Mouse (Mus musculus) C3H10T1/2 (cell line): ENCODE measurements around the gene Vmn2r117. TPM values are rescaled to one million over a fixed set of nuclear protein-coding genes. Genes with fewer than 3 reads are reported as not detected.

Source experiments
- polyA plus RNA-seq, 2 experiments: library from polyadenylated mRNA; unstranded; fragments of >200 nt; fragmentation: generic; extraction: Trizol; gene quantifications; one replicate each; pipeline ENCODE4 v1.2.1; 2012; ENCODE audit warnings: missing spikeins in 2 of 2

The Vmn2r117 gene
- polyA plus RNA-seq, result not detected

DNA sequence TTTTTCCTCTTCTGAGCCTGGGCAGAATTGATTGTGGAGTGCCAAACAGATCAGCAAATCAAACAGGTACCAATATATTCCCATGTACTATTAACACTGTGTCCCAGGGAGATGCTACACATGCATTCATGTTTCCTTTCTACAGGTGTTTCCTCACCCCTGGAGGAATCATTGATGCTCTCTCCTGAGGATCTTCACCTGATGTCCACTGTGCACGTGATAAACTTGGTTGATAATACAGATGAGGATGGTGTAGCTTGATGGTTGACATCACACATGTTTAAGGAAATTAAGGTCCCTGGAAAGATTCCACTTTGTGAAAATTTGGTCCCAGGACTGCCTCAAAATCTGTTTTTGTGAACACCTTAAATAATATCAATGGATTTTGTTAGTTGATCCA, at the start of gene Vmn2r117:
Vmn2r117 (minus strand) TSS at position 101 of the 400 bp plus-strand sequence.

Other genes with a start within 250 kb of the Vmn2r117 start
- not detected for gene Vmn2r114, start 167.2 kb downstream of the Vmn2r117 start, polyA plus RNA-seq
- gene Vmn2r115, start 136.0 kb downstream of the Vmn2r117 start, polyA plus RNA-seq, result not detected
- gene Vmn2r116, start 95.1 kb downstream of the Vmn2r117 start, polyA plus RNA-seq, result not detected
- 10 to 100 TPM in 1 of 2 experiments, 1 to 10 TPM in 1; 9.1 to 12.4 TPM for gene Zfp213, start 84.5 kb upstream of the Vmn2r117 start, polyA plus RNA-seq
- gene Zfp13, start 119.8 kb upstream of the Vmn2r117 start, polyA plus RNA-seq, result 1 to 10 TPM; 2.1 to 3.2 TPM
- under 1 TPM in 1 of 2 experiments, not detected in 1; 0.02 TPM for gene Zscan10, start 121.2 kb upstream of the Vmn2r117 start, polyA plus RNA-seq
- gene Mmp25, start 165.6 kb upstream of the Vmn2r117 start, polyA plus RNA-seq, result not detected
- gene Bicdl2, start 180.8 kb upstream of the Vmn2r117 start, polyA plus RNA-seq, result under 1 TPM; 0.05 to 0.18 TPM
- gene Hcfc1r1, start 193.9 kb upstream of the Vmn2r117 start, polyA plus RNA-seq, result 100 to 1,000 TPM; 438 to 526 TPM
- gene Thoc6, start 194.2 kb upstream of the Vmn2r117 start, polyA plus RNA-seq, result 10 to 100 TPM; 27.0 to 29.9 TPM
- gene Tnfrsf12a, start 197.8 kb upstream of the Vmn2r117 start, polyA plus RNA-seq, result 100 to 1,000 TPM in 1 of 2 experiments, 10 to 100 TPM in 1; 78.5 to 413 TPM
- under 1 TPM in 1 of 2 experiments, not detected in 1; 0.04 TPM for gene Cldn6, start 199.6 kb upstream of the Vmn2r117 start, polyA plus RNA-seq
- 1 to 10 TPM in 1 of 2 experiments, under 1 TPM in 1; 0.53 to 3.5 TPM for gene Cldn9, start 204.3 kb upstream of the Vmn2r117 start, polyA plus RNA-seq
- gene 1520401A03Rik, start 243.1 kb upstream of the Vmn2r117 start, polyA plus RNA-seq, result under 1 TPM; 0.07 to 0.45 TPM
- 10 to 100 TPM; 24.3 to 38.2 TPM for gene Pkmyt1, start 246.6 kb upstream of the Vmn2r117 start, polyA plus RNA-seq